Mouse (Mus musculus) kidney, embryonic 16.5 days (tissue): ENCODE results near the gene C8a. TPM values are rescaled to one million over a fixed set of nuclear protein-coding genes. Genes with fewer than 3 reads are reported as not detected.

ENCODE experiments used
- ATAC-seq: fragments of 200-750 bp; cut with Nextera tagmentation; 2 replicates; pipeline ENCODE4 v1.8.0; 2017; ENCODE audit warnings: moderate TSS enrichment; ENCODE audit not compliant: low FRiP score, low TSS enrichment
- H3K27ac ChIP-seq: fragments of 300-500 bp; sonication (generic); 2 replicates; pipeline ENCODE4 v1.5.1; 2014; ENCODE audit warnings: low read length
- H3K27me3 ChIP-seq: fragments of 300-500 bp; sonication (generic); 2 replicates; pipeline ENCODE4 v1.6.1; 2014; ENCODE audit warnings: low read length, control low read depth, mixed read lengths; ENCODE audit not compliant: insufficient read depth
- H3K36me3 ChIP-seq: fragments of 300-500 bp; sonication (generic); 2 replicates; pipeline ENCODE4 v1.6.1; 2014; ENCODE audit warnings: low read length, control low read depth, mixed read lengths; ENCODE audit not compliant: insufficient read depth
- H3K4me1 ChIP-seq: fragments of 300-500 bp; sonication (generic); 2 replicates; pipeline ENCODE4 v1.6.1; 2014; ENCODE audit warnings: low read length, control low read depth, mixed read lengths; ENCODE audit not compliant: insufficient read depth
- H3K4me2 ChIP-seq: fragments of 300-500 bp; sonication (generic); replicated peaks from 2 replicates; pipeline ENCODE4 v1.6.1; 2014; ENCODE audit warnings: low read depth, low read length
- H3K4me3 ChIP-seq: fragments of 300-500 bp; sonication (generic); 2 replicates; pipeline ENCODE4 v1.5.1; 2014; ENCODE audit warnings: mild to moderate bottlenecking, low read length
- H3K9ac ChIP-seq: fragments of 300-500 bp; sonication (generic); replicated peaks from 2 replicates; pipeline ENCODE4 v1.6.1; 2014; ENCODE audit warnings: low read length
- H3K9me3 ChIP-seq: fragments of 300-500 bp; sonication (generic); 2 replicates; pipeline ENCODE4 v1.6.1; 2016; ENCODE audit warnings: low read length, control low read depth
- WGBS: fragments of 180-500 bp; shearing (Covaris S2); extraction: QIAGEN DNeasy Blood & Tissue Kit; methylation state at CpG from one replicate; pipeline ENCODE4 v1.1.7; 2014; 5-methylcytosine and 5-hydroxymethylcytosine counted together
- polyA plus RNA-seq: library from polyadenylated mRNA; unstranded; fragments of >200 nt; fragmentation: Nextera tagmentation; extraction: Ambion mirVana; gene quantifications from 2 replicates; pipeline ENCODE4 v1.2.1, GENCODE M21; 2015

The C8a gene
- polyA plus RNA-seq, 1 experiment from 2014 or later = 0.32 TPM

GRCm38 (mm10) chr4:104818986-104819385 lies 57.2 kb downstream of the C8a start:
- Histone ChIP-seq H3K36me3 (no peaks in the 10 kb centered on the region), H3K9ac (no peak overlapping the region), H3K4me2 (no peak overlapping the region), H3K4me3 (no peak overlapping the region), H3K4me1 (no peaks in the 10 kb centered on the region), H3K27ac (no peak overlapping the region), H3K27me3 (no peaks in the 10 kb centered on the region), H3K9me3 (no peaks in the 10 kb centered on the region)
- ATAC-seq = no peak
- WGBS = 79% methylated on average over 4 of the region's 4 CpGs

GRCm38 (mm10) chr4:104817509-104817908 lies 58.7 kb downstream of the C8a start:
- H3K27ac ChIP-seq = no peak overlapping the region
- 48% methylated on average over 2 of the region's 2 CpGs for whole genome bisulfite sequencing
- ATAC-seq = no peak
- no peak overlapping the region for H3K4me2 ChIP-seq
- H3K4me3 ChIP-seq = no peak overlapping the region
- no peaks in the 10 kb centered on the region for H3K36me3 ChIP-seq
- no peaks in the 10 kb centered on the region for H3K4me1 ChIP-seq
- no peaks in the 10 kb centered on the region for H3K27me3 ChIP-seq
- H3K9me3 ChIP-seq = no peaks in the 10 kb centered on the region
- no peak overlapping the region for H3K9ac ChIP-seq

GRCm38 (mm10) chr4:104816519-104817232 lies 59.5 kb downstream of the C8a start:
- Histone ChIP-seq H3K27me3 (no peaks in the 10 kb centered on the region), H3K27ac (no peak overlapping the region), H3K9ac (no peak overlapping the region), H3K9me3 (no peaks in the 10 kb centered on the region), H3K36me3 (no peaks in the 10 kb centered on the region), H3K4me1 (no peaks in the 10 kb centered on the region), H3K4me2 (no peak overlapping the region), H3K4me3 (no peak overlapping the region)
- 92% methylated on average over 4 of the region's 4 CpGs for WGBS
- no peak for ATAC-seq

GRCm38 (mm10) chr4:104813617-104814016 lies 62.6 kb downstream of the C8a start:
- H3K27me3 ChIP-seq = no peaks in the 10 kb centered on the region
- no peaks in the 10 kb centered on the region for H3K9me3 ChIP-seq
- H3K36me3 ChIP-seq = no peaks in the 10 kb centered on the region
- WGBS = 84% methylated on average over 2 of the region's 2 CpGs
- no peak for ATAC-seq
- H3K4me2 ChIP-seq = no peak overlapping the region
- no peaks in the 10 kb centered on the region for H3K4me1 ChIP-seq
- H3K4me3 ChIP-seq = no peak overlapping the region
- H3K27ac ChIP-seq = no peak overlapping the region
- no peak overlapping the region for H3K9ac ChIP-seq

- WGBS = 61% methylated on average over 10 of the region's 10 CpGs
- no peak overlapping the region for H3K4me2 ChIP-seq
- no peaks in the 10 kb centered on the region for H3K9me3 ChIP-seq
- no peak overlapping the region for H3K27ac ChIP-seq
- no peaks in the 10 kb centered on the region for H3K27me3 ChIP-seq
- H3K4me1 ChIP-seq = no peaks in the 10 kb centered on the region
- H3K9ac ChIP-seq = no peak overlapping the region
- no peak overlapping the region for H3K4me3 ChIP-seq
- H3K36me3 ChIP-seq = no peaks in the 10 kb centered on the region
- no peak for ATAC-seq
Measured at GRCm38 (mm10) chr4:104810710-104811286, 65.4 kb downstream of the C8a start.

- H3K9ac ChIP-seq = no peak overlapping the region
- H3K9me3 ChIP-seq = no peaks in the 10 kb centered on the region
- H3K27me3 ChIP-seq = no peaks in the 10 kb centered on the region
- H3K4me2 ChIP-seq = no peak overlapping the region
- H3K27ac ChIP-seq = no peak overlapping the region
- no peak for ATAC-seq
- WGBS = 76% methylated on average over 19 of the region's 19 CpGs
- no peaks in the 10 kb centered on the region for H3K4me1 ChIP-seq
- no peak overlapping the region for H3K4me3 ChIP-seq
- no peaks in the 10 kb centered on the region for H3K36me3 ChIP-seq
Measured at GRCm38 (mm10) chr4:104805414-104806257, 70.6 kb downstream of the C8a start.

GRCm38 (mm10) chr4:104804100-104804499 lies 72.1 kb downstream of the C8a start:
- Histone ChIP-seq H3K4me2 (no peak overlapping the region), H3K9ac (no peak overlapping the region), H3K36me3 (no peaks in the 10 kb centered on the region), H3K27me3 (no peaks in the 10 kb centered on the region), H3K4me3 (no peak overlapping the region), H3K9me3 (no peaks in the 10 kb centered on the region), H3K27ac (no peak overlapping the region), H3K4me1 (no peaks in the 10 kb centered on the region)
- no peak for ATAC-seq
- 83% methylated on average over 4 of the region's 4 CpGs for WGBS

- no peak overlapping the region for H3K9ac ChIP-seq
- ATAC-seq = no peak
- no peaks in the 10 kb centered on the region for H3K9me3 ChIP-seq
- H3K27me3 ChIP-seq = no peaks in the 10 kb centered on the region
- no peak overlapping the region for H3K27ac ChIP-seq
- H3K36me3 ChIP-seq = no peaks in the 10 kb centered on the region
- no peaks in the 10 kb centered on the region for H3K4me1 ChIP-seq
- H3K4me2 ChIP-seq = no peak overlapping the region
- WGBS = 92% methylated on average over 3 of the region's 3 CpGs
- no peak overlapping the region for H3K4me3 ChIP-seq
Measured at GRCm38 (mm10) chr4:104801625-104802024, 74.6 kb downstream of the C8a start.

GRCm38 (mm10) chr4:104798951-104799350 lies 77.2 kb downstream of the C8a start:
- Histone ChIP-seq H3K4me1 (no peaks in the 10 kb centered on the region), H3K36me3 (no peaks in the 10 kb centered on the region), H3K4me3 (no peak overlapping the region), H3K9ac (no peak overlapping the region), H3K27me3 (no peaks in the 10 kb centered on the region), H3K4me2 (no peak overlapping the region), H3K9me3 (no peaks in the 10 kb centered on the region), H3K27ac (no peak overlapping the region)
- 83% methylated on average over 9 of the region's 9 CpGs for WGBS
- no peak for ATAC-seq

GRCm38 (mm10) chr4:104792111-104792510 lies 84.1 kb downstream of the C8a start:
- Histone ChIP-seq H3K27me3 (no peaks in the 10 kb centered on the region), H3K9me3 (no peaks in the 10 kb centered on the region), H3K27ac (no peak overlapping the region), H3K9ac (no peak overlapping the region), H3K4me3 (no peak overlapping the region), H3K4me2 (no peak overlapping the region), H3K36me3 (no peaks in the 10 kb centered on the region), H3K4me1 (no peaks in the 10 kb centered on the region)
- WGBS = 98% methylated on average over 4 of the region's 4 CpGs
- ATAC-seq = no peak
